Mouse (Mus musculus) urinary bladder, postnatal 14 days (tissue): ENCODE results near the gene Clmp.
"Not testable (repeated sequence)": the region's sequence is repeated elsewhere in the genome, so short reads cannot be mapped to it uniquely, and the experiment has no call there.

Experiments
- DNase-seq: peaks from one replicate; pipeline ENCODE4 v3.0.0; 2021; ENCODE audit warnings: low spot score

The Clmp gene

DNA sequence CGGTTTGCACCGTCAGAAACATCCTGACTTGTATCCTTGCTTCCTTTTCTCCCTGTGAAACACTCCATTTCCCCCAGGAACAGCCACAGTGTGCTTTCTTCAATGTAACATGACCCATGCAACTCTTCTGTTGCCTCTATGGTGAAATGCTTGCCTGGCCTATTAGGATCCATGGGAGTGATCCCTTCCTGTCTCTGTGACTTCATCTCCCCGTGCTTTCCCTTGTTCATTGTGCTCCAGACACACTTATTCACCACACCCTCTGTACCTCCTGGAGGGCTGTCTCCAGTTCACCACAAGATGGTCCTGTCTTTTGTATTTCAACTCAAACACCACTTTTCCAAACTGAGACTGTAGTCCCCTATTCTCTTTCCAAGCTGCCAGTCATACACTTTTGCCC, 94.3 kb downstream of the Clmp start:
- no peak for DNase-seq

DNA sequence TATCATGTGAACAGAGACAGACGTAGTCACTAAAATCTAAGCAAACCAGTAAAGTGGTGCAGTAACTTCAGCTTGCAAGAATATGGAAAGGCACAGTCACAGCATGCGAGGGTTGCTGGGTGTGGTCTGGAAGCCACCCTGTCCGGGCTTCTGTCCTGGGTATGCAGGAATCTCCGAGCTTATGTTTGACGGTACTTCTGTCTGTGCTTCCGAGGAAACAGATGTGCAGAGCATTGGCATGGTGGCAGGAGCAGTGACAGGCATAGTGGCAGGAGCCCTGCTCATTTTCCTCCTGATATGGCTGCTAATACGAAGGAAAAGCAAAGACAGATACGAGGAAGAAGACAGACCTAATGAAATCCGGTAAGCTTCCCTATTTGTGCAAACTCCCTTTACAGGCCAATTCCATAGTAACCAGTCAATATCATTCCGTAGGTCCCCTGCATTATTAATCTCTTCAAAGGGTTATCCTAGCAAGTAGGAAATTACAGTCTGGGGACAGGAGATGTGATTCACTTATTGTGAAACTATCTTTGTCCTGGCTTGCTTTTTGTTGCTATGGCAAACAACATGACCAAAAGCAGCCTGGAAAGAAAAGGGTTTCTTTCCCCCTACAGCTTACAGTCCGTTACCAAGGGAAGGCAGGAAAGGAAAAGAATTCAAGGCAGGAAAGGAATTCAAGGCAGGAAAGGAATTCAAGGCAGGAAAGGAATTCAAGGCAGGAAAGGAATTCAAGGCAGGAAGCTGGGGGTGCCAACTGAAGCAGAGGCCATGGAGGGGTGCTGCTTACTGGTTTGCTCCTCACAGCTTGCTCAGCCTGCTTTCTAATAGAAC, 95.3 kb downstream of the Clmp start:
- DNase-seq: no peak

DNA sequence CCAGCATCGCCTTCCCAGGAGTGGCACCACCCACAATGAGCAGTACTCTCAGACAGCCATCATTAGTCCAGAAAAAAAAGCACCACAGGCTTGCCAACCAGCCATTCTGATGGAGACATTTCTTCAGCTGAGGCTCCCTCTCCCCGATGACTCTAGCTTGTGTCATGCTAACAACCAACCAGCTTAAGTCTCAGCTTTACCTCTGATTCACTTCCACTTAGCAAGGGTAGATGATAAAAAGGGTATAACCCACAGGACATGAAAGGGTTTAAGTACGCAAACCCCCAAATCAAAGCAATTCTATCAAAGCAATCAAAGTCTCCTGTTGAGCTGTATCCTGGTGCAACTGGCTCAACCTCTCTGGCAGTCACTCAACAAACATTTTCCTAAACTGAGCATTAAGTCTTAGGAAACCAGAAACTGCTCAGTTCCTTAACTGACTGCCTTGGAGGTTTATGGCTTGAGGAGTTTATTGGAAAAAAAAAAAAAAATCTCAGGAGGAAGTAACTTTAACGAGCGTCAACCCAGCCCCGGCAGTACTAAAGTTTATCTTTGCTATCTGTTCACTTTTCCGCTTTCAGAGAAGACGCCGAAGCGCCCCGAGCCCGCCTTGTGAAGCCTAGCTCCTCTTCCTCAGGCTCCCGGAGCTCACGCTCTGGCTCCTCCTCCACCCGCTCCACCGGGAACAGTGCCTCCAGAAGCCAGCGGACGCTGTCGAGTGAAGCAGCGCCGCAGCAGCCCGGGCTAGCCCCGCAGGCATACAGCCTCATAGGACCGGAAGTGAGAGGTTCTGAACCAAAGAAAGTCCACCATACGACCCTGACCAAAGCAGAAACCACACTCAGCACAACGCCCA, 96.2 kb downstream of the Clmp start:
- peak; percentile 74 for DNase-seq

DNA sequence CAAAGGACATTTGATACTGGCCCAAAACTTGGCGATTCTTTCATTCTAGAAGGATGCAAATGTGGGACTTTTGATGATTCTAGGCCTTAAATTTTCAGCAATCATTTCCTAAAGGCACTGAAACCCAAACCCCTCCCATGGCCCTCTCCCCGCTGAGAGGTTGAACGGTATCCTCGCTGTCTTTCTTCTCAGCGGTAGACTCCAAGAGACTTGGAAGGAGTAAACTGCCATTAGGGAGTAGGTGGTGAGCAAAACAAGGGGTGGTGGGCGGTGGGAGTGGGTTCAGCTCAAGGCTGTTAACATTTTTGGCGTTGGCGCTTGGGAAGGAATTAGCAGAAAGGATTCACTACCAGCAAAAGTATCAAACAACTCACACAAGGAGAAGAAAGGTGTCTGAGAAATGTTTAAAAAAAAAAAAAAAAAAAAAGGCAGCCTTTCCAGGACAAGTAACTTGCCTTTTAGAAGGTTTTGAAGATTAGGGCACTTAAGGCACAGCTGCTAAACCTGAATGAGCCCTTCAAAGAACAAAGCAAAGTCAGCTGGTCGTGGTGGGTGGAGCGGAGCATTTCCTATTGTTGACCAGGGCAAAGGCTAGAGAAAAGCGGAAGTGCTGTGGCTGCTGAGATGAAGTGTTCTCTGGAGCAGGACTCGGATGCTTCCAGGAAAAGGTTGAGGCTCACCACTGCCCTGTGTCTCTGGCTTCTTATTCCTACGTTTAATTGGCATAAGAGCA, 98.0 kb downstream of the Clmp start:
- peak; percentile 67 for DNase-seq

DNA sequence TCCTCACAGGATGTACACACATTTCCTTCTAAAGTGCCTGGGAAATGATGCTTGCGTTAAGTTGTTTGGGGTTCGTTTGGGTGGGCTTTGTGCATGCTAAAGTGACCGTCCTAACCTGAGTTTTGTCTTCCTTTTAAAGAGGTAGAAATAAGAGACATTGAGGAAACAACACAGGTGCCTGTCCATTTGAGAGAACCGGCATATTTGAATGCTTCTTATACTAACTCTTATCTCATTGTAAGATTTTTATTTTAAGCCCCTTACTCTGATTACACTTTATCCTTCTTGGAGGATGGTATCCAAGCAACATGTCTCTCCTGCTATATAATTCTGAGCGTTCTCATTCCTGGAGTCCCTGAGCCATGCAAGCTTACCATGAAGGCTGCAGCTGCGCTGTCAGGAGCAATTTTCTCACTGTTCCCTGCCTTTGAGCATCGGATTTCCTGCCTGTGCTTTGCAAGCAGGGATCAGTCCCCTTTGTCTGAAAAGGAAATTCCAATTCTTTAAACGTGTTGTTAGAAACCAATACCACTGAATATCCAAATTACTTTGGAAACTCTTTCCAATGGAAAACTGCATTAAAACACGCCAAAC, 98.7 kb downstream of the Clmp start:
- no peak for DNase-seq

DNA sequence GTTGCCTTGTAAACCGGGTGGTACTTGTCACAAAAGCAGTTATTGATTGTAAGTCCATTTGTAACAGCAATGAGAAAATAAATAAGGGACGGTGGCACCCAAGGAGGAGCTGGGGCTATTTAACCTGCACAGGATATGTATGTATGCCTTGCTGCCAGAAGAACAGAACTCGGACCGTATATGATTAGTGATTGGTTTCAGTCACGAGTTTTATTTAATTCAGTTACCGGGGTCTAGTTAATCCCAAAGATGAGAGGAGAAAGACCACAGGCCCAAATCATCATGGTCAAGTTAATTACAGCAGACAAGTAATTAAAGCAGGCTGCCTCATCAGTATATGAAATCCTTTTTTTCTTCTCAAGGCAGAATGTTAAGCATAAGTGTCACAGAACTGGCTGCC, 99.7 kb downstream of the Clmp start:
- no peak for DNase-seq

DNA sequence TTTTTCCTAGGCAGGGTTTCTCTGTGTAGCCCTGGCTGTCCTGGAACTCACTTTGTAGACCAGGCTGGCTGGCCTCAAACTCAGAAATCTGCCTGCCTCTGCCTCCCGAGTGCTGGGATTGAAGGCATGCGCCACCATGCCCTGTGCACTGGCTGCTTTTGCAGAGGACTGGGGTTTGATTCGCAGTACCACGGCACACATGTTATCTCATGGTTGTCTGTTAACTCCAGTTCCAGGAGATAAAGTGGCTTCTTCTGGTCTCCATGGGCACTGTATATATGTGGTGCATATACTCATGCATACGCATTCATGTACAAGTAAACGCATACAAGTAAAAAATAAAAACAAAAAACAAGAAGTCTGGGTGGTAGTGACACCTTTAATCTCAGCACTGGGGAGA, 101.1 kb downstream of the Clmp start:
- not testable (repeated sequence) for DNase-seq

DNA sequence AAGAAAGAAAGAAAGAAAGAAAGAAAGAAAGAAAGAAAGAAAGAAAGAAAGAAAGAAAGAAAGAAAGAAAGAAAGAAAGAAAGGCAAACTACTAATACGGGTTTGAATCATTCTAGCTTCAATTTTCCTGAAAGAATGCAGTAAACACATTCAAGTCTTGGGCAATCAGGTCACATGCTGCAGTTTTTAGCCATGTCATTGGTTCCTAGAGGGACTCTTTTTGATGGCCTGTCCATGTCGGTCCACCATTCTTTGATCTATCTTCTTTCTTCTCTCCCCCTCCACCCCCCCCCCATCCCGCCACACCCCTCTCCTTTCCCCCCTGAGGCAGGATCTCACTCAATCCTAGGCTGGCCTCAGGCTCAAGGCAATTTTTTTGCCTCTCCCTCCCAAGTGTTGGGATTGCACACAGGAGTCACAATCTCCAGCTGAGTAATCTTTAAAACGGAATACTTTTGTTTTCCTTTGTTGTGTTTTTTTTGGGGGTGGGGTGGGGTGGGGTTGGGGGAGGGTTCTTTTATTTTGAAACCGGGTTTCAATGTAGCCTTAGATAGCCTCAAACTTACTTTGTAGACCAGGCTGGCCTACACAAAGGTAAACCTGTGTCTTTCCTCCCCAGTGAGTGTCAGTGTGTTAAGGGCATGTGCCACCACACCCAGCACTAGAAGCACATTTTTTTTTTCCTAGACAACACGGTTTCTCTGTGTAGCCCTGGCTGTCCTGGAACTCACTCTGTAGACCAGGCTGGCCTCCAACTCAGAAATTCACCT, 106.3 kb downstream of the Clmp start:
- DNase-seq: no peak

DNA sequence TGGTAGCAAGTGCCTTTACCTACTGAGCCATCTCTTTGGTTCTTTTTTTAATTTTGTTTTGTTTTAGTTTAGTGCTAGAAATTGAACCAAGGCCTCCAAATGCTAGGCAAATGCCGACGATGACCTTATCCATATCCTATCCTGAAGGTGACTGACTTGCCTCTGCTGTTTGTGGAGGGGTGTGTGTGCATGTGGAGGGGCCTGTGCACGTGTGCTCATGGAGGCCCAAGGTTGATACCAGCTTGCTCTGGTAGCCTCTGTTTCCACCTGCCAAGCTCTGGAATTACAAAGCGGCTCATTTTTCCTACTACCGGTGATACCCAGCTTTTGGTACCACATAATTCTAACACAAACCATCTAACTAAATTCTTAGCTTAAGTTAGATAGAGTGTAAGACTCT, 107.8 kb downstream of the Clmp start:
- DNase-seq: no peak

DNA sequence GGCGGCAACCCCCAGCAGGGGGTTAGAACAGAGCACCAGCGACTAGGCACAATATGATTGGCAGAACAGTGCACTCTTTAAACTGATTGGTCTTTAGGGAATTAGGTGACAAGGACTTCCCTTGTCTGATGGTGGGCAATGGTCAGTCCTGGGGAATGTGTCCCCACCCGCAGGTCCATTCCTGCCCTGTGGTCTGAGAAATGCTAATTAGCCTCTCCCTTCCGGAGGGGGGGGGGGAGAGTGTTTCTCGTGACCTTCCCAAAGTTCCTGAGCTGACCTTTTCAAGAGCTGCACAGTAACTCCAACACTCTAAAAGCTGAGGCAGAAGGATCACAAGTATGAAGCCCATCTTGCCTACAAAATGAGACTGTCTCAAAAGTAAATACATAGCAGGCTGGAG, 108.5 kb downstream of the Clmp start:
- DNase-seq: no peak

DNA sequence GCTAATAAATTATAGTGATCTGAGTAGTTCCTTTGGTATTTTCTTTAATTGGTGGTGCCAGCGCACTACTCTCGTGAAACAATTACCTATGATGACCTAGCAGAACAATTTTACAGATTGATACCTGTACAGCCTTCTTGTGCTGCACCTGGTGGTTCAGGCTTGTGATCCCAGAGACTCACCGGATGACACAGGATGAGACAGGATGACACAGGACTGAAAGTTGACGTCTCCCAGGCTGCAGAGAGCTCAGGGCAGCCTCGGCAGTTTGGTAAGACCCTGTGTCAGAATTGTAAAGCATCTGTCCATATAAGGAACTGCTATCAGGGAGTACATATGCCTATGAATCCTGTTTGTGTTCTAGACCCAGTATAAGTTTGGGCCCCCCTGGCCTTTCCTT, 109.2 kb downstream of the Clmp start:
- DNase-seq: no peak

DNA sequence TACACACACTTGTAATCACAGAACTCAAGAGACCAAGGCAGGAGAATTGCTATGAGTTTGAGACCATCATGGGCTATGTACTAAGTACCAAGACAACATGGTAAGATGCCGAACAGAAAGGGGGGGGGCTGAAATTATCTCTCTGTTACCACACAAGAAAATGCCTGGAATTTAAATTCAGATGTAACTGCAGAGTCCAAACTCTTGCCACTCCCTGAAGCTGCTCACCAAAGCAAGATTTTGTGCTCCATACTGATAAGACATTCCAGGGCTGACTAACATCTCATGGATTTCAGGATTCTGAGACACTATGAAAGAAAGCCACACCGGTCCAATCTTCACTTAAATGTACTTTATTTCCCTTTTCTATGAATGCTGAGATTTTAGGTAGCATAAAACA, 109.8 kb downstream of the Clmp start:
- no peak for DNase-seq

DNA sequence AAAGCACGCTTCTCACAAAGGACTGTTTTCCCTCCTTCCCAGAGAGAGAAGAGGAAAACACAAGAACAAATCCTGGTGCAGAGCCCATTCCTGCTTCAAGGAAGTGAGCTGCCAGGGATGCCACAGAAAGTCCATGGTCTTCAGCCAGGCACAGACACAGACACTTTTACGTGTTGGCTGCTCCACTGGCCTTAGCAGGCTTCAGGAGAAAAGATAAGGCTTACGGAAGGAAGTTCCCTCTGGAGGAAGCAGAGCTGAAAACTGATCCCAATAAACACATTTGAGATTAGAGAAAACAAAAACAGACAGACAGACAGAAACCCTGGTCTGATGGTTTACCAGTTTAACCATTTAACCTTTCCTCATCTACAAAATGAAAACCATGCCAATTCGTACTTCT, 110.3 kb downstream of the Clmp start:
- no peak for DNase-seq

DNA sequence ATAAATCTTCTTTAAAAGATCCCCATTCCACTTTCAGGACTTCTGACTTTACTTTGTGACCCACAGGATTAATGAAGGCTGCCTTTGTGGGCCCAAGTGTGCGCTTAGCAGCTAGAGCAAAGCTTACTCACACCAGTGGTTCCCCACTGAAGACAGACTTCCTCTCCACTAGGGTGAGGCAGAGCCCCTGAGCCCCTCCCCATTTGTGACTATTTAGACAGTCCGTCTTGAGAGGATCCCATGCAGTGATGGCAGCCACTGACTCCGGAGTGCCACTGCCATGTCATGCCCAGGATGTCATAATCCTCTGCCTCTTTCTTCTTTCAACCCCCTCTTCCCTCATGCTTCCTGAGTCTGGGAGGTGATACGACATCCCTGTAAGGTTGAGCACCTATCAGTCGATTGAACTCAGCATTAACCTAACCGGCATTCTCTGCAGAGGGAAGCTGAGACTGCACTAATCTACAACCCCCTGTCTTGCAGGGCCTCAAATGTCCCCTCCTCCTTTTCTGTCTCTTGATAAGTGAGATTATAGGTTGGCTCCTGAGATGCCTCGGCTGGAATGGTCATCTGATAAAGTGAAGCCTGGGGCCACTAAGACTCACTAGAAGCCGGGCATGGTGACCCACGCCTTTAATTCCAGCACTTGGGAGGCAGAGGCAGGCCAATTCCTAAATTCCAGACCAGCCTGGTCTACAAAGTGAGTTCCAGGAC, 112.6 kb downstream of the Clmp start:
- no peak for DNase-seq

DNA sequence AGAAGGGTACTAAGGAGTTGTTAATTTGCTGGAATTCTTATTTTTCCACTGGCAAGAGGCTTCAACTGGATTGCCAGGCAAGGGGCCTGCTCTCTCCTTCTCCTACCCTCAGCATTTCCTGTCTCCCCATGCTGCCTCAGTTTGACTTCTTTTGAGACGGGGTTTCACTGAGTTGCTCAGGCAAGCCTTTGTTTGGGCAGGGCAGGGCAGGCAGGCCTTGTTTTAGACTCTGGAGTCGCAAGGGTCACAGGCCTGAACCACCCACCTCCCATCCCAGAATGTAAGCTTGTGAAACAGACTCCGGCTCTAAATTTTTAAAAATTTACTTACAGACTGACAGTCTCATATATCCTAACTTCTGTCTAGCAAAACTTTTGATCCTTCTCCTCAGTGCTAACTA, 113.3 kb downstream of the Clmp start:
- no peak for DNase-seq

DNA sequence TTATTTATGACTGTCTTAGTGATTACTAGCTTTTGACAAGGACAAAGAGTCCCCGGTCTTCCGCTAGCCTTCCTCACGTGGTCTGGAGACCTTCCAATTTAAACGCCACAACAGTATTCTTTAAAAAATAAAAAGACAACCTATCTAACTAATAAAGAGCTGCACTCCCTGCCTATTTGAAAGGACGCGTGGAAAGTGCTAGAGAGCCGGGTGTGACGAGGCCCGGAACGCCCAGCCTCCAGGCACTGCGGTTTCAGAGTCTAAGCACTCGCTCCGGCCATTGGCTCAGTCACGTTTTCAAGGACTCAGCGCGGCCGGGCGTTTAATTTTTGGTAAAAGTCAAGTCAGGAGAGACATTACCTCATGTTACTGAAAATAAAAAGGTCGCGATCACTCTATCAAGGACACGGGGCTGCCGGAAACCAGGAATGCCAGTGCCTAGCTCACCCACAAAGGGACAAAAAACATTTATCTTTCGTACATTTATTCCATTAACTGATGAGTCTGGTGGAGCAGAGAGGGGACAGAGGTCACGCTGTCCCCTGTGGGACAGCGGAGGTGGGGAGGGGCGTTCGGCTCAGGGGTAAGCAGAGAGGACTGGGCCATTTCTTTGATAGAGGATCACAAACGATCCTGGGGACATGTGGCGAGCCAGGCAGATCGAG, 114.2 kb downstream of the Clmp start:
- peak; percentile 78 for DNase-seq

DNA sequence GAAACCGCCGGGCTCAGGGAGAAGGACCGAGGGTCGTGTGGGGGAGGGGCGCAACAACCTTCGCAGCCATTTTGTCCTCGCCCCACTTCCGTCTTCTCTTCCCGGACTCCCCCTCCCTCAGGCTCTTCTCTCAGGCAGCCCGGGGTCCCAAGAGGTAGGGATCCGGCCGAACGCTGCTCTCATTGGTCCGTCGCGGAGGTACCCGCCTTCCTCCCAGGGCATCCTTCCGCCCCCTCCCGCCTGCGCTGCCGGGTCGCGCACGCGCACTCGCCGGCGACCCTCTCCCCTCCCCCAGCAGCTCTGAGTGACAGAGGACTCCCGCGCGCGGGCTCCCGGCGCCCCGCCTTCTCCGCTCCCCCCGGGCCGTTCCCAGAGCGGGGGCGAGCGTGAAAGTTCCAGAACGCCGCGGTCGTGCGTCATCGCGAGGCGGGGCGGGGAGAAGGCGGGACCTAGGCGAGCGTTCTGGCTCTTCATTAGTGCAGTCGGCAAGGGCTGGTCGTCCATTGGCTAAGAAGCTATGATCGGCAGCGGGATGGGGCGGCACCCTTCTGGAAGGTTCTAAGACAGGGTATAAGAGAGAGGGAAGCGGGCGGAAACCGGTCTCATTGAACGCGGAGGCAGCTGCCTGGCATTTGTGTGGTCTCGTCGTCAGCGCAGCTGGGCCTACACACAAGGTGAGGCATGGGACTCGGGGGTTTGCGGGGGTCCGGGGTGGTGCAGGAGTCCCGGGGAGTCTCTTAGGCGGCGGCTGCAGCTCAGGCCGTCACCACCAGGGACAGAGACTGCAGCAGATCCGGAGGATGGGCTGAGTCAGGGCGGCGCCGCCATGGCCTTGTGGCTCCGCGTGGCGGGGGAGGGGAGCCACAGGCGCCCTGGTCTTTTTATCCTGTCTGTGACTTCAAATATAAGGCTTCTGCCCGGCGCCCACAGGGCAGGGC, 115.2 kb downstream of the Clmp start, which contains the start of gene Hspa8:
TSS of gene Hspa8 (plus strand) at position 310 of the 938 bp plus-strand sequence.
- peak; percentile 100 for DNase-seq

DNA sequence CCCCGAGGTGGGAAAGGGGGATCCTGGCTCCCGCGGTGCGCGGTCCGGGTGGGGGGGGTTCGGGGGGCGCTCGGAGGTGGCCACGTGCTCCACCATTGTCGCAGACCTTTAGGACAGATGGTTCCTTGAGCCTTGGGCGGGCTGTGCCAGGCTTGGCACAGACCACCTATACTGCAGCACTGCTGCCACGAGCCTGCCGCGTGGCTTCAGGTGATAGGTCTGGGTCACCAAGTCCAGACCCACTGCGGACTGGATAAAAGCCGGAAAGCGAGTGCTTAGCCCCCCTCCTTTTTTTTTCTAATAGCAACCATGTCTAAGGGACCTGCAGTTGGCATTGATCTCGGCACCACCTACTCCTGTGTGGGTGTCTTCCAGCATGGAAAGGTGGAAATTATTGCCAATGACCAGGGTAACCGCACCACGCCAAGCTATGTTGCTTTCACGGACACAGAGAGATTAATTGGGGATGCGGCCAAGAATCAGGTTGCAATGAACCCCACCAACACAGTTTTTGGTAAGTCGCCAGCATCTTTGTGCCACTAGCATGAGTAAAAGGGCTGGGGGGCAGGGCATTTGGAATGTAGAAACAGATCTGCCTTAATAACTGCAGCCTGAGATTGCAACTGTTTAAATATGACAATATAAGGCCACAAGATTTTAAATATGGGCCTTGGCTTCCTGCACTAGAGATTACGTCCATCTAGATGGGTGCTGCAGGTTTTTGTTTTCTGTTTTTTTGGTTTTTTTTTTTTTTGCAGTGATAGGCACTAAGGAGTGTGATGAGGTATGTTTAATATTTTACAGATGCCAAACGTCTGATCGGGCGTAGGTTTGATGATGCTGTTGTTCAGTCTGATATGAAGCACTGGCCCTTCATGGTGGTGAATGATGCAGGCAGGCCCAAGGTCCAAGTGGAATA, 116.1 kb downstream of the Clmp start:
- not testable (repeated sequence) for DNase-seq
